Mouse (Mus musculus): ENCODE measurements around the gene Bdh2. TPM values are rescaled to one million over a fixed set of nuclear protein-coding genes. Genes with fewer than 3 reads are reported as not detected.

The Bdh2 gene
- polyA plus RNA-seq, 1 experiment from 2014 or later = 3.8 TPM

DNA sequence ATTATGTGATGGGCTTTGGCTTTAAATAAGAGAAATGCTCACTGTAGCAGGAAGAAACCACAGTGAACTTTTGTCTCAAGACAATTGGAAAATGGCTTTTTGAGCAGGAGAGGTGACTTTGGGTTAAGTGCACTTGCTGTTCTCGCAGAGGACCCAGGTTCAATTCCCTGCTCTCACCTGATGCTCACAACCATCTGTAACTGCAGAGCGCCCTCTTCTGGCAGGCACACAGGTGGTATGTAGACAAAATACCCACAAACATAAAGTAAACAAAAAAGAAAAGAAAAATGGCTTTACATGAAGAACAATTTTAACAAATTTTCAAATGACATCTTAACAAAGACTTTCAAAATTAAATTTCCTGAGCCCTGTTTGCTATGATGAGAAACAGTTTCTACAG lies 46.6 kb downstream of the Bdh2 start:
- no peaks in the 10 kb centered on the region for H3K36me3 ChIP-seq (ENCODE audit: control insufficient read depth, insufficient read depth, low read length)
- no peaks in the 10 kb centered on the region for H3K9me3 ChIP-seq (replicated peaks; ENCODE audit: control insufficient read depth, low read length)
- ATAC-seq (replicated peaks; ENCODE audit: insufficient number of reproducible peaks, low FRiP score, low TSS enrichment) = no peak

DNA sequence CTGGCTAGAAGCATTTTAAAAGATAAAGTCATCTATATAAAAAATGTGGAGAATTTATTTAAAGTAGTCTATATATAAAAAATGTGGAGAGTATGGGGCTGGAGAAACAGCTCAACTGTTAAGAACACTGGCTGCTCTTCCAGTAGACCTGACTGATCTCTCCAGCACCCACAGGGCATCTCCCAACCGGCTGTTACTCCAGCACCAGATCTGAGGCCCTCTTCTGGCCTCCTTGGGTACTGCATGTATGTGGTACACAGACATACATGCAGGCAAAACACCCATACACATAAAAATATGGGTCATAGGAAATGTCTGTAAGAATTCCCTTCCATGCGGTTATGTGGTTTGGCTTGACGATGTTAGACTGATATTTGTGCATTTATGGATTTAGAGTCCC lies 47.5 kb downstream of the Bdh2 start:
- no peak for ATAC-seq (replicated peaks; ENCODE audit: insufficient number of reproducible peaks, low FRiP score, low TSS enrichment)
- Histone ChIP-seq H3K4me2 (no peak overlapping the region), H3K9me3 (replicated peaks; ENCODE audit: control insufficient read depth, low read length) (no peaks in the 10 kb centered on the region), H3K9ac (ENCODE audit: low read depth, low read length) (no peak overlapping the region), H3K36me3 (ENCODE audit: control insufficient read depth, insufficient read depth, low read length) (no peaks in the 10 kb centered on the region), H3K27ac (ENCODE audit: low read depth, low read length) (no peak overlapping the region), H3K4me3 (ENCODE audit: low read depth, low read length) (no peak overlapping the region), H3K27me3 (ENCODE audit: control insufficient read depth, insufficient read depth, low read length) (no peaks in the 10 kb centered on the region), H3K4me1 (ENCODE audit: control insufficient read depth, insufficient read depth, low read length) (no peaks in the 10 kb centered on the region)
- 37% methylated on average over 3 of the region's 3 CpGs for WGBS (ENCODE audit: insufficient replicate concordance)

More for the DNA sequence above, 46.6 kb downstream of the Bdh2 start:
- no peak overlapping the region for H3K4me3 ChIP-seq (ENCODE audit: low read depth, low read length)
- H3K9ac ChIP-seq (ENCODE audit: low read depth, low read length) = no peak overlapping the region
- no peaks in the 10 kb centered on the region for H3K4me1 ChIP-seq (ENCODE audit: control insufficient read depth, insufficient read depth, low read length)
- WGBS (ENCODE audit: insufficient replicate concordance) = 54% methylated on average over 2 of the region's 2 CpGs
- H3K27ac ChIP-seq (ENCODE audit: low read depth, low read length) = no peak overlapping the region
- no peaks in the 10 kb centered on the region for H3K27me3 ChIP-seq (ENCODE audit: control insufficient read depth, insufficient read depth, low read length)
- H3K4me2 ChIP-seq = no peak overlapping the region

DNA sequence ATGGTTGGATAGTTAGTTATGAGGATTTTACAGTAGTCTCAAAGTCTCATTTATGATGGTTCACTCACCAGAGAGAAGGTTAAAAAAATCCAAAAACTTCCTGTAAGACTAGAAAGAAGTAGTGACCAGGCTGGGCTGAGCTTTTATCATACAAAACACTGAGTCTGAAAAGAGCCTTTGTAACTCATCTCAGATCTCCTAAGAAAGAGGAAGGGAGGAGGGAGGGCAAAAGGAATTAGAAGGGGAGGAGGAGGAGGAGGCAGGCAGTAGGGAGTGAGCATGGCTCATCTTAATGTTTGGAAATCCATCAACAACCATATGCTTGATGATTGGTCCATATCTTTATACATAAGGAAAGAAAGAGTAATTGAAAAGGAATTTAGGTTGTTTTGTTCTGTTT lies 51.7 kb downstream of the Bdh2 start:
- no peak overlapping the region for H3K27ac ChIP-seq (ENCODE audit: low read depth, low read length)
- no peak for ATAC-seq (replicated peaks; ENCODE audit: insufficient number of reproducible peaks, low FRiP score, low TSS enrichment)
- no peaks in the 10 kb centered on the region for H3K36me3 ChIP-seq (ENCODE audit: control insufficient read depth, insufficient read depth, low read length)
- no peaks in the 10 kb centered on the region for H3K4me1 ChIP-seq (ENCODE audit: control insufficient read depth, insufficient read depth, low read length)
- no peak overlapping the region for H3K4me3 ChIP-seq (ENCODE audit: low read depth, low read length)
- H3K9ac ChIP-seq (ENCODE audit: low read depth, low read length) = no peak overlapping the region
- H3K4me2 ChIP-seq = no peak overlapping the region
- no peaks in the 10 kb centered on the region for H3K27me3 ChIP-seq (ENCODE audit: control insufficient read depth, insufficient read depth, low read length)
- no peaks in the 10 kb centered on the region for H3K9me3 ChIP-seq (replicated peaks; ENCODE audit: control insufficient read depth, low read length)

DNA sequence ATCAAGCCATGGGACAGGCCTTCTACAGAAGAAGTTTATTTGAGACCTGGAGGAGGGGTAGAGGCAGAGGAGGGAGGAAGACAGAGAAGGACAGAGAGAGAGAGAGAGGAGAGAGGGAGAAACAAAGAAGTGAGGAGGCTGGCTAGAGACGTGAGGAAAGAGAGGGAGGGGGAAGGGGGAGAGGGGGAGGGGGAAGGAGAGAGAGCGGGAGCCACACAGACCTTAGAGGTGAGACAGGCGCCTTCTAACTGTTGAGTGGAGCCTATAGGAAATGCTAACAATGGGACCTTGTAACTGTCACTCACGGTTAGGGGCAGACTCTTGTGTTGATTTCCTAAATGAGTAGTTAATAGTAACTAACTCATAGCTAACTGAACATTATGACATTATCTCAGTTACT lies 52.7 kb downstream of the Bdh2 start:
- 35% methylated on average over 4 of the region's 4 CpGs for WGBS (ENCODE audit: insufficient replicate concordance)
- no peak overlapping the region for H3K9ac ChIP-seq (ENCODE audit: low read depth, low read length)
- H3K9me3 ChIP-seq (replicated peaks; ENCODE audit: control insufficient read depth, low read length) = no peaks in the 10 kb centered on the region
- H3K4me2 ChIP-seq = no peak overlapping the region
- no peaks in the 10 kb centered on the region for H3K4me1 ChIP-seq (ENCODE audit: control insufficient read depth, insufficient read depth, low read length)
- H3K36me3 ChIP-seq (ENCODE audit: control insufficient read depth, insufficient read depth, low read length) = no peaks in the 10 kb centered on the region
- ATAC-seq (replicated peaks; ENCODE audit: insufficient number of reproducible peaks, low FRiP score, low TSS enrichment) = no peak
- H3K4me3 ChIP-seq (ENCODE audit: low read depth, low read length) = no peak overlapping the region
- no peak overlapping the region for H3K27ac ChIP-seq (ENCODE audit: low read depth, low read length)
- H3K27me3 ChIP-seq (ENCODE audit: control insufficient read depth, insufficient read depth, low read length) = no peaks in the 10 kb centered on the region

DNA sequence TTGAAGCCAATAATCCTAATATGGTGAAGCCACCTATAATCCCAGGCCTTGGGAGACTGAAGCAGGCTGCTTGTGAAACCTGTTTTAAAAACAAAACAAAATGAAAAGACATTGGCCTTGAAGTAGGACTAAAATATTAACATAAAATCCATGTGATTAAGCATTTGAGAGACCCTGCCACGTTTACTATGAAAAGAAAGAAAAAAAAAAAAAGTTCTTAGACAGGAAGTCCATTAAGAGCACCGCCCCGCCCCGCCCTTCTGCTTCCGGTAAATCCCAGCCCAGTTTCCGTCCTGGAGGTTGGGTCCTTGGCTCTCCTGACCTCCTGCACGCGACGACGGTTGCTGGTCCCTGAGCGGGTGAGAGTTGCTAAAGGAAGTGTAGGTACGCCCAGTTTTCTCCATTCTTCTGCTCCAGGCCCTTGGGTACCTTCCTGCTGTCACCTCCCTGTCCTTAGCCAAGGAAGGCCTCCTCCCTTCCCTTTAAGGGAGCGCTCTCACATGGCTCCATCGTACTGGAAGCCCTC lies 66.8 kb downstream of the Bdh2 start, which contains the start of gene Slc9b1:
Gene Slc9b1, plus strand, starts transcription at position 291 of the 526 bp plus-strand sequence.
- Histone ChIP-seq H3K9me3 (replicated peaks; ENCODE audit: control insufficient read depth, low read length) (no peaks in the 10 kb centered on the region), H3K36me3 (ENCODE audit: control insufficient read depth, insufficient read depth, low read length) (no peaks in the 10 kb centered on the region), H3K27ac (ENCODE audit: low read depth, low read length) (no peak within 1 kb of the TSS), H3K4me2 (no peak within 1 kb of the TSS), H3K9ac (ENCODE audit: low read depth, low read length) (no peak within 1 kb of the TSS), H3K27me3 (ENCODE audit: control insufficient read depth, insufficient read depth, low read length) (no peaks in the 10 kb centered on the region), H3K4me1 (ENCODE audit: control insufficient read depth, insufficient read depth, low read length) (no peaks in the 10 kb centered on the region; the same call in 1 of the 2 replicates), H3K4me3 (ENCODE audit: low read depth, low read length) (no peak within 1 kb of the TSS)
- ATAC-seq (replicated peaks; ENCODE audit: insufficient number of reproducible peaks, low FRiP score, low TSS enrichment) = no peak
- WGBS (ENCODE audit: insufficient replicate concordance) = 69% methylated on average over 14 of the region's 14 CpGs

DNA sequence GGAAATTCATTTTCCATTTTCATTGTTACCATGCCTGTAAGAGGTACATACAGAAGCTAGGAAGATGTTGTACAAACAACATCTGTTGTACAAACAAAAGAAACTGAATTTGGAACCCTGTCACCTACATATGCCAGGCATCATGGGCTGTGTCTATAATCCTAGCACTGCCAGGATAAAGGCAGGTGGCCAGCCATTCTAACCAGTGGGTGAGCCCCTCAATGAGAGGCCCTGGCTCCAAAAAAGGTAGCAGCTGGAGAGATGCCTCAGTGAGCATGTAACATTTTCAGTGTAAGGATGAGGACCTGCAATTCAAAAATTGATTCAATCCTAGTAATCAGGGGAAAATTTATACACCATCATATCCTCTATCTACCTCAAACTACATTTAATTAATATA lies 68.0 kb downstream of the Bdh2 start:
- H3K9me3 ChIP-seq (replicated peaks; ENCODE audit: control insufficient read depth, low read length) = no peaks in the 10 kb centered on the region
- no peaks in the 10 kb centered on the region for H3K36me3 ChIP-seq (ENCODE audit: control insufficient read depth, insufficient read depth, low read length)
- H3K27me3 ChIP-seq (ENCODE audit: control insufficient read depth, insufficient read depth, low read length) = no peaks in the 10 kb centered on the region
- no peak overlapping the region for H3K4me2 ChIP-seq
- H3K27ac ChIP-seq (ENCODE audit: low read depth, low read length) = no peak overlapping the region
- no peaks in the 10 kb centered on the region; the same call in 1 of the 2 replicates for H3K4me1 ChIP-seq (ENCODE audit: control insufficient read depth, insufficient read depth, low read length)
- no peak overlapping the region for H3K4me3 ChIP-seq (ENCODE audit: low read depth, low read length)
- ATAC-seq (replicated peaks; ENCODE audit: insufficient number of reproducible peaks, low FRiP score, low TSS enrichment) = no peak
- H3K9ac ChIP-seq (ENCODE audit: low read depth, low read length) = no peak overlapping the region

DNA sequence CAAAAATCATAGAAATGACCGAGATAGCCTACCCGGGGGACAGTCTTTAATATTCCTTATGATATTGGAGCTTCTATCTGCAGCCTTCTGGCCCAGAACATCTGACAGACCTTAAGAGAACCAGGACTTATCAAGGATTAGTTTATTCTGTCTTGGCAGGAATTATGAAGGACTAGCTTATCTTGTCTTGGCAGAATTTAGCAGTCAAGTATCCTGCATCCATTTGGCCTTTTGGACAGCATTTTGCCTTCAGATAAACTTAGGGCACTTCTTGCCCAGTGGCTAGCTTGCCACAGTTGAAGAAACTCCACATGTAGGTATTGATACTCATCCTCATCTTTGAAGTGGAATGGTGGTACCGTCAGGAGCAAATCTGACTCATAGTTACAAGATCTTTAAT lies 70.8 kb downstream of the Bdh2 start:
- no peak overlapping the region for H3K4me3 ChIP-seq (ENCODE audit: low read depth, low read length)
- H3K27ac ChIP-seq (ENCODE audit: low read depth, low read length) = no peak overlapping the region
- H3K36me3 ChIP-seq (ENCODE audit: control insufficient read depth, insufficient read depth, low read length) = no peaks in the 10 kb centered on the region
- H3K4me1 ChIP-seq (ENCODE audit: control insufficient read depth, insufficient read depth, low read length) = no peaks in the 10 kb centered on the region
- 86% methylated on average over 3 of the region's 3 CpGs for WGBS (ENCODE audit: insufficient replicate concordance)
- no peaks in the 10 kb centered on the region for H3K27me3 ChIP-seq (ENCODE audit: control insufficient read depth, insufficient read depth, low read length)
- no peaks in the 10 kb centered on the region for H3K9me3 ChIP-seq (replicated peaks; ENCODE audit: control insufficient read depth, low read length)
- no peak overlapping the region for H3K9ac ChIP-seq (ENCODE audit: low read depth, low read length)
- H3K4me2 ChIP-seq = no peak overlapping the region
- ATAC-seq (replicated peaks; ENCODE audit: insufficient number of reproducible peaks, low FRiP score, low TSS enrichment) = no peak

Other genes starting within 250 kb of the Bdh2 start
- gene Cenpe, start 68.7 kb upstream of the Bdh2 start, polyA plus RNA-seq (2014; fragmentation: Nextera tagmentation; extraction: Ambion mirVana) = 24.3 and 24.7 TPM in 2 replicates
- gene Slc9b2, start 26.5 kb downstream of the Bdh2 start, polyA plus RNA-seq (2014; fragmentation: Nextera tagmentation; extraction: Ambion mirVana) = 1.0 and 1.1 TPM in 2 replicates
- gene Slc9b1, start 66.8 kb downstream of the Bdh2 start, polyA plus RNA-seq (2014; fragmentation: Nextera tagmentation; extraction: Ambion mirVana) = 0.17 TPM in 1 of 2 replicates, not detected in the other
- 54.9 and 59.2 TPM in 2 replicates for gene Cisd2, start 142.7 kb downstream of the Bdh2 start, polyA plus RNA-seq (2014; fragmentation: Nextera tagmentation; extraction: Ambion mirVana)
- gene Ube2d3, start 156.9 kb downstream of the Bdh2 start, polyA plus RNA-seq (2014; fragmentation: Nextera tagmentation; extraction: Ambion mirVana) = 497 and 511 TPM in 2 replicates
- 29.7 and 32.8 TPM in 2 replicates for gene Manba, start 204.4 kb downstream of the Bdh2 start, polyA plus RNA-seq (2014; fragmentation: Nextera tagmentation; extraction: Ambion mirVana)

Measured in heart, embryonic 11.5 days (tissue).